Mouse (Mus musculus) adrenal gland, adult 18-20 months (tissue): ENCODE results near the gene Otub1. TPM values are rescaled to one million over a fixed set of nuclear protein-coding genes. Genes with fewer than 3 reads are reported as not detected.

ENCODE experiments used
- DNase-seq, 2 experiments: peaks; one replicate each; pipeline ENCODE4 v3.0.0; 2021 to 2022; ENCODE audit warnings: low spot score in 2 of 2
- total RNA-seq, 2 experiments: library from RNA; stranded (reverse); gene quantifications; 1 replicate in 1 of 2; 2 replicates in 1 of 2; pipeline ENCODE4 v1.2.3; 2021

Otub1 gene
- total RNA-seq, 2 experiments from 2014 or later, result 96.7 to 125 TPM

- DNase-seq, result no peak
These were observed 6.1 kb upstream of the Otub1 start for GRCm38 (mm10) chr19:7212216-7212615.

GRCm38 (mm10) chr19:7209907-7210646 is 4.0 kb upstream of the Otub1 start:
- DNase-seq, result no peak

- no peak for DNase-seq
These were observed 790 bp downstream of the Otub1 start for GRCm38 (mm10) chr19:7205326-7205725.

GRCm38 (mm10) chr19:7204898-7205297 is 1.2 kb downstream of the Otub1 start:
- DNase-seq, result no peak

- DNase-seq, result no peak
These were observed 5.7 kb downstream of the Otub1 start for GRCm38 (mm10) chr19:7200427-7200826.

GRCm38 (mm10) chr19:7199089-7199488 is 7.0 kb downstream of the Otub1 start:
- no peak for DNase-seq

- no peak for DNase-seq
These were observed 8.7 kb downstream of the Otub1 start for GRCm38 (mm10) chr19:7197445-7197844.

GRCm38 (mm10) chr19:7196741-7197270 is 9.3 kb downstream of the Otub1 start:
- DNase-seq, result peak in 1 of 2 experiments; percentile 44

GRCm38 (mm10) chr19:7195900-7196728 is 10.0 kb downstream of the Otub1 start:
- DNase-seq, result peak; percentile 72 to 77

GRCm38 (mm10) chr19:7192561-7192967 is 13.6 kb downstream of the Otub1 start:
- DNase-seq, result no peak

- DNase-seq, result no peak
These were observed 14.5 kb downstream of the Otub1 start for GRCm38 (mm10) chr19:7191639-7192038.

GRCm38 (mm10) chr19:7190986-7191385 is 15.1 kb downstream of the Otub1 start:
- no peak for DNase-seq

GRCm38 (mm10) chr19:7189026-7189425 is 17.1 kb downstream of the Otub1 start:
- no peak for DNase-seq

- DNase-seq, result no peak
These were observed 19.0 kb downstream of the Otub1 start for GRCm38 (mm10) chr19:7187157-7187556.

GRCm38 (mm10) chr19:7185715-7186291 is 20.3 kb downstream of the Otub1 start:
- no peak for DNase-seq

- DNase-seq, result no peak
These were observed 21.1 kb downstream of the Otub1 start for GRCm38 (mm10) chr19:7185059-7185458.

- no peak for DNase-seq
These were observed 22.7 kb downstream of the Otub1 start for GRCm38 (mm10) chr19:7183419-7183818.

GRCm38 (mm10) chr19:7182273-7182949 is 23.7 kb downstream of the Otub1 start:
- DNase-seq, result peak in 1 of 2 experiments; percentile 48

GRCm38 (mm10) chr19:7181496-7181895 is 24.6 kb downstream of the Otub1 start:
- DNase-seq, result no peak

- DNase-seq, result no peak
These were observed 25.2 kb downstream of the Otub1 start for GRCm38 (mm10) chr19:7180756-7181405.
